Mouse (Mus musculus): ENCODE data around the gene Crb1.

GRCm38 (mm10) chr1:139379621-139379984 is 2.7 kb upstream of the Crb1 start:
- TF ChIP-seq CTCF (IDR thresholded peaks at IDR 0.05; ENCODE audit: low read depth) (no peak), EP300 (IDR thresholded peaks at IDR 0.05; ENCODE audit: low read depth) (no peak)

Data from liver, postnatal 0 days (tissue).